ENCODE assay signal across 11 mouse cellular contexts in the genomic region with DNA sequence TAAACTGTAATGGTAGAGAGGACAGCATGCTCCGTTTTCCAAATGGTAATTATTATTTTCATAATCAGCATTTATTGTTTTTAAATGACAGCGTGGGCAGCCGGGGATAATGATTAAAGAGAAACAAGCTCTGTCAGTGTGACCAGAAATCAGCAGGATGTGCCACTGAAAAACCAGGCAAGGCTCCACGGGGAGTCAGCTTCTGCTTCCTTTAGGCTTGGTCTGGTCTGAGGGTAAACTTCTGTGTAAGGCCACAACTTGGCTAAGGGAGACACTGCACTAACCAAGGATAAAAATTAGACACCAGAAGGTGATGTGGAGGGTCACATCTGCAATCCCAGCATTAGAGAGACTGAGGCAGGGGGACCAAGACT. TPM values are rescaled to one million over a fixed set of nuclear protein-coding genes. Genes with fewer than 3 reads are reported as not detected.
DNase-seq lines count a peak whose midpoint lies in the region; ATAC-seq and TF ChIP-seq lines count a peak whose summit lies in the region.
"Had no signal": no experiment of that assay in that cellular context is flagged by ENCODE, and none has a peak within 500 bp of the region (broad histone marks: within the 10 kb centered on the region; RNA-seq: fewer than 3 reads in every experiment).

No protein-coding gene starts in this region.

- peak overlapping the region; percentile 78 for H3K4me2 ChIP-seq in liver, postnatal 0 days (ENCODE audit: low read depth, low read length)
- H3K4me2 ChIP-seq: hindbrain, embryonic 12.5 days had no signal

- no peaks in the 10 kb centered on the region for H3K27me3 ChIP-seq in heart, adult 2 months (ENCODE audit: control insufficient read depth, insufficient read depth, low read length)
- no peaks in the 10 kb centered on the region for H3K27me3 ChIP-seq in liver, postnatal 0 days (ENCODE audit: insufficient read depth, low read length)
- H3K27me3 ChIP-seq: hindbrain, embryonic 12.5 days had no signal

- peak; percentile 12; the same call in 1 of the 2 replicates for ATAC-seq in liver, postnatal 0 days

- TF ChIP-seq EP300 in heart, adult 2 months (IDR thresholded peaks at IDR 0.05; ENCODE audit: insufficient read depth, low read depth, low read length): no peak
- no peak for TF ChIP-seq EP300 in liver, postnatal 0 days (IDR thresholded peaks at IDR 0.05; ENCODE audit: low read depth)

- H3K79me2 ChIP-seq in heart, adult 2 months (replicated peaks; ENCODE audit: control insufficient read depth, insufficient read depth, low read length): no peaks in the 10 kb centered on the region

- peaks cover 15% of the 10 kb centered on the region for H3K4me1 ChIP-seq in heart, adult 2 months (ENCODE audit: control insufficient read depth, insufficient read depth, low read length)
- peaks cover 31% of the 10 kb centered on the region for H3K4me1 ChIP-seq in bone marrow macrophage, adult 2 months (ENCODE audit: control insufficient read depth, insufficient read depth, low read length)
- H3K4me1 ChIP-seq in liver, postnatal 0 days (ENCODE audit: insufficient read depth): peaks cover 19% of the 10 kb centered on the region
- H3K4me1 ChIP-seq: hindbrain, embryonic 12.5 days had no signal

- no peaks in the 10 kb centered on the region for H3K36me3 ChIP-seq in heart, adult 2 months (ENCODE audit: control insufficient read depth, insufficient read depth, low read length)
- H3K36me3 ChIP-seq in liver, postnatal 0 days (replicated peaks; ENCODE audit: insufficient read depth, low read length): no peaks in the 10 kb centered on the region
- H3K36me3 ChIP-seq: hindbrain, embryonic 12.5 days had no signal

- H3K9ac ChIP-seq in heart, adult 2 months (ENCODE audit: low read depth, low read length): peak overlapping the region; percentile 19; the same call in 1 of the 2 replicates
- peak overlapping the region; percentile 44; the same call in 1 of the 2 replicates for H3K9ac ChIP-seq in liver, postnatal 0 days (replicated peaks)
- H3K9ac ChIP-seq: hindbrain, embryonic 12.5 days had no signal

- DNase-seq in heart, adult 2 months: no peak
- DNase-seq in heart, postnatal 36 days: no peak
- peak; percentile 18 for DNase-seq in kidney, postnatal 14 days
- DNase-seq in kidney, adult 11 months: no peak
- no peak for DNase-seq in liver, postnatal 0 days
- no peak for DNase-seq in urinary bladder, postnatal 25 days (ENCODE audit: low spot score)
- DNase-seq in urinary bladder, postnatal 14 days (ENCODE audit: low spot score): no peak
- DNase-seq: cerebellum, postnatal 14 days; midbrain, embryonic 14.5 days had no signal

- H3K27ac ChIP-seq in heart, adult 2 months: peak overlapping the region; percentile 66
- H3K27ac ChIP-seq in bone marrow macrophage, adult 2 months (ENCODE audit: insufficient read depth, low read depth, low read length): peak overlapping the region; percentile 91
- peak overlapping the region; percentile 84 for H3K27ac ChIP-seq in liver, postnatal 0 days (ENCODE audit: low read depth)
- H3K27ac ChIP-seq: hindbrain, embryonic 12.5 days had no signal

- intact Hi-C loops in heart, adult 2 months (cut with DNase I): no loop called here
- intact Hi-C loops in heart, postnatal 36 days (cut with DNase I): no loop called here

- H3K9me3 ChIP-seq in liver, postnatal 0 days (ENCODE audit: low read length): no peaks in the 10 kb centered on the region
- H3K9me3 ChIP-seq: hindbrain, embryonic 12.5 days had no signal

- 23% methylated on average over 4 of the region's 4 CpGs for WGBS in heart, adult 2 months
- 31% methylated on average over 4 of the region's 4 CpGs for WGBS in liver, postnatal 0 days (ENCODE audit: insufficient replicate concordance)

- no peak for TF ChIP-seq CTCF in heart, adult 2 months (IDR thresholded peaks at IDR 0.05)
- no peak for TF ChIP-seq CTCF in bone marrow macrophage, adult 2 months (IDR thresholded peaks at IDR 0.05; ENCODE audit: low read depth, low read length)
- no peak for TF ChIP-seq CTCF in liver, postnatal 0 days (IDR thresholded peaks at IDR 0.05; ENCODE audit: low read depth)

- no peak for TF ChIP-seq POLR2A in heart, adult 2 months (IDR thresholded peaks at IDR 0.05; ENCODE audit: insufficient read depth, low read depth, low read length)
- no peak for TF ChIP-seq POLR2A in bone marrow macrophage, adult 2 months (IDR thresholded peaks at IDR 0.05; ENCODE audit: borderline replicate concordance, low read depth, low read length)

- H3K4me3 ChIP-seq in heart, adult 2 months: 0 out of 2 replicates have a peak overlapping the region, but pooled peaks have one; percentile 11
- H3K4me3 ChIP-seq in bone marrow macrophage, adult 2 months (ENCODE audit: insufficient read depth, low read length): peak overlapping the region; percentile 56
- peak overlapping the region; percentile 38 for H3K4me3 ChIP-seq in liver, postnatal 0 days (ENCODE audit: low read depth, low read length)
- H3K4me3 ChIP-seq: hindbrain, embryonic 12.5 days had no signal

RNA-seq across cellular contexts. Expression of a gene that starts 11.5 kb away (rescaled TPM):
- total RNA-seq in heart, adult 2 months (2021): 1 to 10 TPM; 3.5 to 6.2 TPM
- 5.7 and 7.1 TPM in 2 replicates for polyA plus RNA-seq in heart, adult 2 months (2012; rRNA removed)
- 1 to 10 TPM; 6.3 to 7.7 TPM for total RNA-seq in heart, postnatal 36 days (2021)
- polyA plus RNA-seq in bone marrow macrophage, adult 2 months (2012; ENCODE audit: insufficient read depth, insufficient read length, missing spikeins): 19.7 and 20.5 TPM in 2 replicates
- polyA plus RNA-seq in liver, postnatal 0 days (2015; fragmentation: Nextera tagmentation; extraction: Ambion mirVana): 10.0 and 10.8 TPM in 2 replicates
